Mouse (Mus musculus): ENCODE data around the gene Twf2. TPM values are rescaled to one million over a fixed set of nuclear protein-coding genes. Genes with fewer than 3 reads are reported as not detected.
A peak's percentile ranks its signal among the peaks of the same experiment; 100 is the strongest.

Twf2 gene
- polyA plus RNA-seq, 1 experiment from 2014 or later: 44.2 TPM

DNA sequence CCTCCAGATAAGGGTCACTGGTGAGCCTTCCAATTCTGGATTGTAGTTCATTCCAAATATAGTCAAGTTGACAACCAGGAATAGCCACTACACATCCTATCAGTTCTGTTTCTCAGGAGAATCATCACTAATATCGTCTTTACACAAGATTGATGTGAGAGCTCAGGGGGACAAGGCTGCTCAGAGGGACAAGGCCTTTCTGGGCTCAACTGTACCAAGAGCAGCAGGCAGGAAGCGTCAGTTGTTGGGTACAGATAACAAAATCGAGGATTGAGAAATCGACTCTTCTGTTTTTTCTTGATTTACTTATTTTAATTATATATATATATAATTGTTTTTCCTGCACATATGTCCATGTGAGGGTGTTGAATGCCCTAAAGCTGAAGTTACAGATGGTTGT lies 55.5 kb downstream of the Twf2 start:
- Histone ChIP-seq H3K27ac (ENCODE audit: low read depth, low read length) (no peak overlapping the region), H3K4me1 (ENCODE audit: control insufficient read depth, insufficient read depth, low read length) (no peaks in the 10 kb centered on the region), H3K4me3 (ENCODE audit: low read depth, low read length) (no peak overlapping the region), H3K36me3 (ENCODE audit: control insufficient read depth, insufficient read depth, low read length) (no peaks in the 10 kb centered on the region), H3K4me2 (ENCODE audit: low read depth, low read length) (no peak overlapping the region), H3K27me3 (ENCODE audit: control insufficient read depth, insufficient read depth, low read length) (no peaks in the 10 kb centered on the region), H3K9ac (replicated peaks; ENCODE audit: low read depth, low read length) (no peak overlapping the region), H3K9me3 (ENCODE audit: control insufficient read depth, low read length) (no peaks in the 10 kb centered on the region)
- no peak for ATAC-seq (ENCODE audit: low read depth)
- WGBS: 90% methylated on average over 4 of the region's 4 CpGs

DNA sequence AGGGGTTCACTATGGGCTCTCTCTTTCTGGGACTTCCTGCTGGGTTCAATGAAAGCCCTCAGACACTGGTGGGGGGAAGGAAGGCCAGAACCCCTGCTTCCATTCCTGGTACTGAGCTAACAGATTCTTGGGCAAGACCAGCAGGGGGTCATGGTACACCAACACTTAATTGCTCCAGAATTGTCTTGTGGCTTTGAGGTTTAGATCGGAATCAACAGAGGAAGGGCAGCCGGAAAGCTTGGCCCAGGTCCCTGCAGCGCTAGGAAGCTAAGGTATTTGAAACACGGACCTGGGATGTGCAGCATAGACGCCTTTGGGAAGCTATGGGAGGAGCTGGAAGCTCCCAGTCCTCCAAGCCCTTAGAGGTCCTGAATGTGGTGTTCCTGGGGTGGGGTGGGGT lies 56.1 kb downstream of the Twf2 start:
- ATAC-seq (ENCODE audit: low read depth): no peak
- 62% methylated on average over 5 of the region's 5 CpGs for WGBS

DNA sequence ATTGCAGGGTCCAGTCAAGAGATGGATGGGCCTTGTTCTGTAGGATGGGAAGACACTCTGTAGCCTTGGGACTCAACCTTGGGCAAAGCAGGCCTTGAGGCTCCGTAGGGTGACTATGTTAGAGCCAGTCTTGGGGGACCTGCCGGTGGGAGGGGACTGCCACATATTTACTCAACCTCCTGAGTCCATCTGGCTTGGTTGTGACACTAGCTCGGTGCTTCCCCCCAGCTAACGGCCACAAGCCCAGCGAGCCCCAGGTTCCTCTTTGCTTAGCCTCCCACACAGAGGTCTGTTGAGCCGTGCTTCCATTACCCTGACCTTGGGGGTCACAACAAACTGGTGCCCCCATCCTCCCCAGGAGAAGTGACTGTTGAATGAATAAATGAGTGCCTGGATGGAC lies 58.1 kb downstream of the Twf2 start:
- 92% methylated on average over 6 of the region's 6 CpGs for WGBS
- Histone ChIP-seq H3K27ac (ENCODE audit: low read depth, low read length) (no peak overlapping the region), H3K4me1 (ENCODE audit: control insufficient read depth, insufficient read depth, low read length) (no peaks in the 10 kb centered on the region), H3K4me3 (ENCODE audit: low read depth, low read length) (no peak overlapping the region), H3K27me3 (ENCODE audit: control insufficient read depth, insufficient read depth, low read length) (no peaks in the 10 kb centered on the region), H3K9ac (replicated peaks; ENCODE audit: low read depth, low read length) (no peak overlapping the region), H3K4me2 (ENCODE audit: low read depth, low read length) (no peak overlapping the region), H3K36me3 (ENCODE audit: control insufficient read depth, insufficient read depth, low read length) (no peaks in the 10 kb centered on the region), H3K9me3 (ENCODE audit: control insufficient read depth, low read length) (no peaks in the 10 kb centered on the region)
- ATAC-seq (ENCODE audit: low read depth): no peak

More for the DNA sequence above, 56.1 kb downstream of the Twf2 start:
- no peak overlapping the region for H3K27ac ChIP-seq (ENCODE audit: low read depth, low read length)
- H3K9me3 ChIP-seq (ENCODE audit: control insufficient read depth, low read length): no peaks in the 10 kb centered on the region
- no peak overlapping the region for H3K4me3 ChIP-seq (ENCODE audit: low read depth, low read length)
- no peaks in the 10 kb centered on the region for H3K36me3 ChIP-seq (ENCODE audit: control insufficient read depth, insufficient read depth, low read length)
- H3K9ac ChIP-seq (replicated peaks; ENCODE audit: low read depth, low read length): no peak overlapping the region
- H3K4me1 ChIP-seq (ENCODE audit: control insufficient read depth, insufficient read depth, low read length): no peaks in the 10 kb centered on the region
- H3K27me3 ChIP-seq (ENCODE audit: control insufficient read depth, insufficient read depth, low read length): no peaks in the 10 kb centered on the region
- no peak overlapping the region for H3K4me2 ChIP-seq (ENCODE audit: low read depth, low read length)

DNA sequence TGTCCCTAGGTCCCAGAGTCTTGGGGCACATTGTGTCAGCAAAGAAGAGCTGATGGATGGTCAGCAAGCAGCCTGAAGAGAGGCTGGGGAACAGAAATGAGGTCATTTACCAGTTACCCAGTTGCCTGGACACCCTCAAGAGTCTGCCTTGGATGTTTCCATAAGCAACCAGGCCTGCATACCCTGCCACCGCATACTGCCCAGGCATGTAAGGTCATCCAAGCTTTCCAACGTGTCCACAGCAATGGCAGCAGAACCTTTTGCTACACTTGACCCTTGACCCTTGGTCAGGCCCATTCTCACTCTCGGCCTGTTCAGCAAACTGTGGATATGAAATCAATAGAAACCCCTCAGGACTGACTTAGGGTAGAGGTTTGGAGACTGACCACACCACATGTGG lies 58.6 kb downstream of the Twf2 start:
- H3K9ac ChIP-seq (replicated peaks; ENCODE audit: low read depth, low read length): no peak overlapping the region
- no peaks in the 10 kb centered on the region for H3K36me3 ChIP-seq (ENCODE audit: control insufficient read depth, insufficient read depth, low read length)
- H3K27ac ChIP-seq (ENCODE audit: low read depth, low read length): no peak overlapping the region
- no peaks in the 10 kb centered on the region for H3K27me3 ChIP-seq (ENCODE audit: control insufficient read depth, insufficient read depth, low read length)
- no peak for ATAC-seq (ENCODE audit: low read depth)
- no peaks in the 10 kb centered on the region for H3K4me1 ChIP-seq (ENCODE audit: control insufficient read depth, insufficient read depth, low read length)
- H3K9me3 ChIP-seq (ENCODE audit: control insufficient read depth, low read length): no peaks in the 10 kb centered on the region
- H3K4me2 ChIP-seq (ENCODE audit: low read depth, low read length): no peak overlapping the region
- H3K4me3 ChIP-seq (ENCODE audit: low read depth, low read length): no peak overlapping the region
- 84% methylated on average over 3 of the region's 3 CpGs for WGBS

DNA sequence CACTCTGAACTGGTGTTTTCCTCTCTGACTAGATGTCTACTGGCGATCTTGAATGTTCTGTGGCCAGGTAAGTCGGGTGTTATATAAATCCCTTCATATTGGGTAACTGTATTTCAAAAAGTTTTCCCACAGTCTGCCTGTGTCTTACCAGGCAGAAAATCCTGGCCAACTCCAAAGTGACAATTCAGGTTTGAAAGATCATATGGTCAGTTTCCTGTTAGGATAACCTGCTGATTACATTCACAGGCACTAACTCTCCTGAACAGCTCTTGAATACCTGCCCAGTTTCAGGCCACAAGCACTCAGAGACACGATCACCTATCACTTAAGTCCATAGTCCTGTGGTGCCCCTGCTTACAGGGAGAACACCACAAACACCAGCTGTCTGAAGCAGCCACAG lies 59.2 kb downstream of the Twf2 start:
- 89% methylated on average over 3 of the region's 3 CpGs for WGBS
- Histone ChIP-seq H3K9ac (replicated peaks; ENCODE audit: low read depth, low read length) (no peak overlapping the region), H3K36me3 (ENCODE audit: control insufficient read depth, insufficient read depth, low read length) (no peaks in the 10 kb centered on the region), H3K4me3 (ENCODE audit: low read depth, low read length) (no peak overlapping the region), H3K4me1 (ENCODE audit: control insufficient read depth, insufficient read depth, low read length) (no peaks in the 10 kb centered on the region), H3K9me3 (ENCODE audit: control insufficient read depth, low read length) (no peaks in the 10 kb centered on the region), H3K27ac (ENCODE audit: low read depth, low read length) (no peak overlapping the region), H3K27me3 (ENCODE audit: control insufficient read depth, insufficient read depth, low read length) (no peaks in the 10 kb centered on the region), H3K4me2 (ENCODE audit: low read depth, low read length) (no peak overlapping the region)
- ATAC-seq (ENCODE audit: low read depth): no peak

DNA sequence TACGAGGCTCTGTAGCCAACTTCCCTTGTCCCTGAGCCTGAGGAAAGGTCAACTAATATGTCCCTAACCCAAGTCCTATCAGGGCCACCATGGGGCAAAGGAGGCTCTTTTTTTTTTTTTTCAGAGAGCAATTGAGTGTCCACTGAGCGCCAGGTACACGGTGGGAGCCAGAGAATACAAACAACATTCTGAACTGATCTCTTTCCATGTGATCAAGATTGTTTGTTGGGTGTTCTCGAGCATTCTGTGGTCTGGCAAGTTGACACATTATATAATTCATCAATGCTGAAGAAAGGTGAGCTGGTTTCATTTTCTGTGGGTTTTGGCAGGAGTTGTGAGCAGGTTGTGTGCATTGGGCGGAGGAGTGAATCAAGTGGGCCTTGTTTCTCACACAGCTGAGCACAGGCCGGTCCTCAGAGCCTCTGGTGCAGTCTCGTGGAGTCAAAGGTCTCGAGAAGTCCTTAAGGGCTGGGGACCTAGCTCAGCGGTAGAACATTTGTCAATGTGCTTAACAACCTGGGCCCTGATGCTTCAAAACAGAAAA lies 60.5 kb downstream of the Twf2 start:
- H3K9ac ChIP-seq (replicated peaks; ENCODE audit: low read depth, low read length): no peak overlapping the region
- H3K27me3 ChIP-seq (ENCODE audit: control insufficient read depth, insufficient read depth, low read length): no peaks in the 10 kb centered on the region
- no peaks in the 10 kb centered on the region for H3K36me3 ChIP-seq (ENCODE audit: control insufficient read depth, insufficient read depth, low read length)
- no peaks in the 10 kb centered on the region for H3K9me3 ChIP-seq (ENCODE audit: control insufficient read depth, low read length)
- H3K4me3 ChIP-seq (ENCODE audit: low read depth, low read length): no peak overlapping the region
- H3K27ac ChIP-seq (ENCODE audit: low read depth, low read length): no peak overlapping the region
- no peak overlapping the region for H3K4me2 ChIP-seq (ENCODE audit: low read depth, low read length)
- no peak for ATAC-seq (ENCODE audit: low read depth)
- WGBS: 85% methylated on average over 9 of the region's 9 CpGs
- no peaks in the 10 kb centered on the region for H3K4me1 ChIP-seq (ENCODE audit: control insufficient read depth, insufficient read depth, low read length)

MicroRNA genes within 50 kb of the gene (microRNA counts, 519-probe panel; counts per million panel counts)
- 6,838 counts per million, percentile 95 among the panel's probes with 10 or more counts for microRNA mmu-let-7g

Small RNA genes lying within 50 kb of the gene (microRNA-seq; reads per million reads assigned to microRNA genes)
- gene Mir135a-1 (245 reads per million, percentile 58 among the genes with 10 or more reads in this experiment), gene Mirlet7g (24,332 reads per million, percentile 99 among the genes with 10 or more reads in this experiment)

Other genes starting within 250 kb of the Twf2 start
- gene Col6a5, start 242.5 kb upstream of the Twf2 start, polyA plus RNA-seq (2014; fragmentation: Nextera tagmentation; extraction: Ambion mirVana): 0.46 TPM in 1 of 2 replicates, not detected in the other
- 0.21 and 0.40 TPM in 2 replicates for gene Col6a4, start 106.3 kb upstream of the Twf2 start, polyA plus RNA-seq (2014; fragmentation: Nextera tagmentation; extraction: Ambion mirVana)
- gene Glyctk, start 45.0 kb upstream of the Twf2 start, polyA plus RNA-seq (2014; fragmentation: Nextera tagmentation; extraction: Ambion mirVana): 3.3 and 4.3 TPM in 2 replicates
- 37.4 and 40.4 TPM in 2 replicates for gene Wdr82, start 32.2 kb upstream of the Twf2 start, polyA plus RNA-seq (2014; fragmentation: Nextera tagmentation; extraction: Ambion mirVana)
- gene Ppm1m, start 3.4 kb upstream of the Twf2 start, polyA plus RNA-seq (2014; fragmentation: Nextera tagmentation; extraction: Ambion mirVana): 11.1 and 14.4 TPM in 2 replicates
- 0.08 and 0.09 TPM in 2 replicates for gene Tlr9, start 19.5 kb downstream of the Twf2 start, polyA plus RNA-seq (2014; fragmentation: Nextera tagmentation; extraction: Ambion mirVana)
- gene Alas1, start 45.5 kb downstream of the Twf2 start, polyA plus RNA-seq (2014; fragmentation: Nextera tagmentation; extraction: Ambion mirVana): 99.7 and 104 TPM in 2 replicates
- gene Poc1a, start 78.0 kb downstream of the Twf2 start, polyA plus RNA-seq (2014; fragmentation: Nextera tagmentation; extraction: Ambion mirVana): 4.5 and 5.8 TPM in 2 replicates
- 18.7 and 19.3 TPM in 2 replicates for gene Dusp7, start 165.5 kb downstream of the Twf2 start, polyA plus RNA-seq (2014; fragmentation: Nextera tagmentation; extraction: Ambion mirVana)
- 719 and 757 TPM in 2 replicates for gene Rpl29, start 226.3 kb downstream of the Twf2 start, polyA plus RNA-seq (2014; fragmentation: Nextera tagmentation; extraction: Ambion mirVana)
- gene Acy1, start 235.2 kb downstream of the Twf2 start, polyA plus RNA-seq (2014; fragmentation: Nextera tagmentation; extraction: Ambion mirVana): 20.3 and 22.5 TPM in 2 replicates
- 8.6 TPM in 2 replicates for gene Abhd14b, start 244.4 kb downstream of the Twf2 start, polyA plus RNA-seq (2014; fragmentation: Nextera tagmentation; extraction: Ambion mirVana)
- 59.5 and 66.9 TPM in 2 replicates for gene Abhd14a, start 244.6 kb downstream of the Twf2 start, polyA plus RNA-seq (2014; fragmentation: Nextera tagmentation; extraction: Ambion mirVana)

Data from neural tube, embryonic 14.5 days (tissue).